Mouse (Mus musculus) cortical plate, adult 2 months (tissue): Measurements from ENCODE around the gene Pkhd1. TPM values are rescaled to one million over a fixed set of nuclear protein-coding genes. Genes with fewer than 3 reads are reported as not detected.
"Not testable (repeated sequence)": the region's sequence is repeated elsewhere in the genome, so short reads cannot be mapped to it uniquely, and the experiment has no call there.

Source experiments
- H3K27ac ChIP-seq: fragments of 200-500 bp; 2 replicates; pipeline ENCODE4 v1.5.1; 2012; ENCODE audit warnings: low read length, control low read depth, inconsistent platforms; ENCODE audit not compliant: insufficient read depth
- H3K4me1 ChIP-seq: fragments of 200-500 bp; 2 replicates; pipeline ENCODE4 v1.6.1; 2011; ENCODE audit warnings: low read length; ENCODE audit not compliant: control insufficient read depth, insufficient read depth
- H3K4me3 ChIP-seq: fragments of 200-500 bp; 2 replicates; pipeline ENCODE4 v1.5.1; 2011; ENCODE audit warnings: mild to moderate bottlenecking, low read length, control low read depth; ENCODE audit not compliant: insufficient read depth
- CTCF ChIP-seq: fragments of 200-500 bp; IDR thresholded peaks from 2 replicates; pipeline ENCODE4 v1.5.1; 2011; ENCODE audit warnings: mild to moderate bottlenecking, control low read depth, low read length; ENCODE audit not compliant: insufficient read depth; ENCODE audit errors: extremely low read depth
- POLR2A ChIP-seq: fragments of 200-500 bp; IDR thresholded peaks from 2 replicates; pipeline ENCODE4 v1.6.1; 2011; ENCODE audit warnings: mild to moderate bottlenecking, low read length, control low read depth; ENCODE audit not compliant: insufficient read depth; ENCODE audit errors: extremely low read depth
- polyA plus RNA-seq: library from polyadenylated mRNA; depleted of rRNA; stranded (reverse); fragments of >200 nt; gene quantifications from 2 replicates; pipeline ENCODE4 v1.2.3, GENCODE M21; 2012

Gene Pkhd1
- polyA plus RNA-seq, 1 experiment: 0.04 TPM

DNA sequence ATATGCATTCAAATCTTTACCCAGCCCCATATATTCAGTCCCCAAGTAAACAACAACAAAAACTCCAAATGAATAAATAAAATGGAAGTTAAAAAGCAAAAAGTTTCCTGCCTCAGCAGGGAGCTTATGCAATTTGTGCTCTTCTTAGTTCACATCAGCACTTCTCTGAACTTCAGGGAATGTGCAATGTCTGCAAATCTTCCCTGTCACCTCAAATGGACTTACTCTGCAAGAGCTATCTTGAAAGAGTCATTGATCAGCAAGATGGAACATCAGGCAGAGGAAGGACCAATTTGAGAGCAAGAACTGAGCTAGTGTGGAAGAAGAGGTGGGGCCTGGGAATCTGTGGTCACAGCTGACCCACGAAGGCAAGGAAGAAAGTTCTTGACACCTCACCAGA is 163.2 kb downstream of the Pkhd1 start:
- H3K27ac ChIP-seq: no peak overlapping the region
- no peaks in the 10 kb centered on the region for H3K4me1 ChIP-seq

GRCm38 (mm10) chr1:20450074-20450473 is 167.8 kb downstream of the Pkhd1 start:
- H3K4me3 ChIP-seq: no peak overlapping the region
- H3K27ac ChIP-seq: no peak overlapping the region
- TF ChIP-seq CTCF (peak; percentile 80), POLR2A (no peak)
- H3K4me1 ChIP-seq: no peaks in the 10 kb centered on the region

More for the DNA sequence above, 163.2 kb downstream of the Pkhd1 start:
- H3K4me3 ChIP-seq: no peak overlapping the region
- TF ChIP-seq POLR2A (no peak), CTCF (no peak)

DNA sequence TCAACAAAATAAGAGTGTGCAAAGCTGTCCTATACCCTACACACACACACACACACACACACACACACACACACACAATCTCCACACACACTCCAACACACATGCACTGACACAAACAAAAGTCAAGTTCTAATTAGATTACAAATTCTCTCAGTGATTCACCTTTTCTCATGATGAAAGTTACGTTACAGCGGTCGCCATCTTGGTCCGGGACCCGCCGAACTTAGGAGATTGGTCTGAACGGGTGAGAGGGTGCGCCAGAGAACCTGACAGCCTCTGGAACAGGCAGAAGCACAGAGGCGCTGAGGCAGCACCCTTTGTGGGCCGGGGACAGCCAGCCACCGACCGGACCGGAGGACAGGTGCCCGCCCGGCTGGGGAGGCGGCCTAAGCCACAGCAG is 185.8 kb downstream of the Pkhd1 start:
- not testable (repeated sequence) for H3K4me1 ChIP-seq, H3K27ac ChIP-seq, H3K4me3 ChIP-seq

DNA sequence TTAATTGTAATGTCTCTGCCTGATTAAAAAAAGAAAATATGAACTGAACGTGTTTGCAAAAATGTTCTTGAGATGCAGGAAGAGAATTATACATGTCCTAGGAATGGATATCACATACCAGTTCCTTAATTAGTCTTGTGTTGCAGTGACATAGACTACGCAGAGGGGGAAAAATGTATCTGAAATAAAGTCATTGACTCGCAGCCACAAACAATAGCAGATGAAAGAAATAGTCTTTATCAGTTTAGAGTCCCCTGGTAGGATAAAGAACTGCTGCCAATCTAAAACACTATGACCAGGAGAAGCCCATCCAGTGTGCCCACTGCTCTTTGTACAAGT is 188.8 kb downstream of the Pkhd1 start:
- Histone ChIP-seq H3K27ac (no peak overlapping the region), H3K4me3 (no peak overlapping the region), H3K4me1 (no peaks in the 10 kb centered on the region)
- no peak for TF ChIP-seq CTCF
- TF ChIP-seq POLR2A: no peak

GRCm38 (mm10) chr1:20428370-20429055 is 189.4 kb downstream of the Pkhd1 start:
- H3K4me1 ChIP-seq: no peaks in the 10 kb centered on the region
- no peak for TF ChIP-seq POLR2A
- TF ChIP-seq CTCF: no peak
- H3K27ac ChIP-seq: no peak overlapping the region
- H3K4me3 ChIP-seq: no peak overlapping the region

GRCm38 (mm10) chr1:20409411-20409967 is 208.4 kb downstream of the Pkhd1 start:
- TF ChIP-seq CTCF (no peak), POLR2A (no peak)
- Histone ChIP-seq H3K27ac (no peak overlapping the region), H3K4me1 (no peaks in the 10 kb centered on the region), H3K4me3 (no peak overlapping the region)

DNA sequence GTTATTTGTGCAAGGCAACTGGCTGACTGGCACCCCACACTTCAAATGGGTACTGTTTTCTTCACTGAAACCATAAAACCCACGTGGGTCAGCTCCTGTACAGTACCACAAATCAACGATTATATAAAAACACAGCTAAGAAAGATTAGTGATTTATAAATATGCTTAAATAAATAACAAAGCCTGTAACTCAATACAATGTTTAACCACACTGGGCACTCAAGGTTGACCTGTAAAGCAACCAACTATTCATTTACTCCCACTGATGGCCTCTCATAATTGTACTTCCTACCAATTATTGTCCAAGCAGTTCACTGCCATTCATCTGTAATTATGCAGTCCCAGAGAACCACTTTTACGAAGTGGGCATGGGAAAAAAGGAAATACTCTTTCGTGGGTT is 219.5 kb downstream of the Pkhd1 start:
- TF ChIP-seq POLR2A (no peak), CTCF (no peak)
- no peak overlapping the region for H3K27ac ChIP-seq
- H3K4me3 ChIP-seq: no peak overlapping the region
- H3K4me1 ChIP-seq: no peaks in the 10 kb centered on the region

DNA sequence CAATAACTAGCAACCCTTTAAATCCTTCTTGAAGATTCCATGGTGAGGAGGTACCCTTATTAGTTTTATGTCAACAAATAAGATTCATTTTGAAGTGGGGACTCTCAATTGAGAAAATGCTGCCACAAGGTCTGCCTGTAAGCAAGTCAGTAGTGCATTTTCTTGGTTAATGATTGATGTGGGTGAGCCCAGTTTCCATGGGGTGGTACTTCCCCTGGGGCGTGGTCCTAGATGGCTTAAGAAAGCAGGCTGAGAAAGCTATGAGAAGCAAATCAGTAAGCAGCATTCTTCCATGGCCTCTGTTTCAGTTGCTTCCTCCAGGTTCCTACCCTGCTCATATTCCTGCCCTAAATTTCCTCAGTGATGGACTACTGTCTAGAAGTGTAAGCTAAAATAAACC is 253.4 kb downstream of the Pkhd1 start:
- H3K4me1 ChIP-seq: no peaks in the 10 kb centered on the region
- no peak overlapping the region for H3K4me3 ChIP-seq
- TF ChIP-seq CTCF (no peak), POLR2A (no peak)

DNA sequence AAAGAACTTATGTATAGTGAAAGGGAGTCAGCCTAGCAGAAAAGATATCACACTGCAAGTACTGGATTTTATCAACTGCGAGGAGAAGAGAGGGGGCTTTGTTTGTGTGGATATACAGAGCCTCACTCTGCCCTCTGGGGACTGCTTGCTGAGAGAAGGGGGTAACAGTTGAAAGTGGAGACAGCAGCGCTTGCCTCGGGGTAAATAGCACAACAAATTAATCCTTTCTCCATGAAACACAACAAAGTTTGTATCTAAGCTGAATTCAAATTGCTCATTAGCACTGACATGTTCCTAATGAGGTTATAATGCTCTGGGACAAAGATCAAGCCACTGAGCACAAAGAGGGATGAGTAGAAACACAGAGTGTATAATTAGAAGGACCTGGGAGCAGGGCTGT is 273.2 kb downstream of the Pkhd1 start:
- H3K4me3 ChIP-seq: no peak overlapping the region

More for the DNA sequence above, 253.4 kb downstream of the Pkhd1 start:
- no peak overlapping the region for H3K27ac ChIP-seq

GRCm38 (mm10) chr1:20311485-20311884 is 306.4 kb downstream of the Pkhd1 start:
- Histone ChIP-seq H3K4me3 (no peak overlapping the region), H3K27ac (no peak overlapping the region), H3K4me1 (no peaks in the 10 kb centered on the region)
- peak; percentile 56; the same call in 1 of the 2 replicates for TF ChIP-seq CTCF
- no peak for TF ChIP-seq POLR2A

More for the DNA sequence above, 273.2 kb downstream of the Pkhd1 start:
- no peak for TF ChIP-seq CTCF
- no peak for TF ChIP-seq POLR2A
- Histone ChIP-seq H3K4me1 (no peaks in the 10 kb centered on the region), H3K27ac (no peak overlapping the region)

- H3K4me3 ChIP-seq: no peak overlapping the region
- TF ChIP-seq POLR2A (no peak), CTCF (no peak)
- H3K27ac ChIP-seq: no peak overlapping the region
- no peaks in the 10 kb centered on the region for H3K4me1 ChIP-seq
Observed at GRCm38 (mm10) chr1:20310925-20311324, 306.9 kb downstream of the Pkhd1 start.
